Comparison of ENCODE assay signal across 15 mouse cellular contexts in the genomic region with DNA sequence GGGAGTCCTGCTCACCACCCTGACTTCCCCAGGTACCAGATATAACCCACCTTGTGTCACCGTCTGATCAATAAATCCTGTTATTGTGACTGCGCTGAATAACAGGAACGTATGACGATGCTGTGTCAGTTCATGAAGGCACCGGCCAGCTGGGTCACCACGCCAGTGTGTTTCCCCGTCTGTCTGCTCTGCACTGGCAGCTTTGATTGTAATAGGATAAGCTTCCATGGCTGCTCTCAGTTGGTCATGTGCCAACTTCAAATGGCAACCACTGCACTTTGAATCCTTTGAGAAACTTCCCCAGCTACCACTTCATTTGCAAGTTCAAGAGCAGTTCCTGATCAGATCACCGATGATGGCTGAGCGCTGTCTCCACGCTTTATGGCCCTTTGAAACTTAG. TPM values are rescaled to one million over a fixed set of nuclear protein-coding genes. Genes with fewer than 3 reads are reported as not detected.
DNase-seq lines count a peak whose midpoint lies in the region; ATAC-seq and TF ChIP-seq lines count a peak whose summit lies in the region.
"Had no signal": no experiment of that assay in that cellular context is flagged by ENCODE, and none has a peak within 500 bp of the region (broad histone marks: within the 10 kb centered on the region; RNA-seq: fewer than 3 reads in every experiment).

No protein-coding gene starts in this region.

- no peaks in the 10 kb centered on the region; the same call in 1 of the 2 replicates for H3K36me3 ChIP-seq in forebrain, embryonic 12.5 days (replicated peaks)
- H3K36me3 ChIP-seq in forebrain, embryonic 16.5 days (ENCODE audit: control insufficient read depth, insufficient read depth): no peaks in the 10 kb centered on the region
- peaks cover 0 to 4% of the 10 kb centered on the region in 2 experiments for H3K36me3 ChIP-seq in CH12.LX (replicated peaks in 1 of 2; ENCODE audit: control insufficient read depth in 1 of 2, insufficient read depth in 1 of 2, low read length in 1 of 2)
- no peaks in the 10 kb centered on the region for H3K36me3 ChIP-seq in kidney, embryonic 15.5 days
- H3K36me3 ChIP-seq: embryonic facial prominence, embryonic 15.5 days; heart, embryonic 15.5 days had no signal

- peaks cover 24% of the 10 kb centered on the region for H3K4me1 ChIP-seq in forebrain, embryonic 12.5 days
- peaks cover 19% of the 10 kb centered on the region for H3K4me1 ChIP-seq in forebrain, embryonic 16.5 days (replicated peaks; ENCODE audit: control insufficient read depth, insufficient read depth, low read length)
- H3K4me1 ChIP-seq in CH12.LX (ENCODE audit: control insufficient read depth in 1 of 2, insufficient read depth in 2 of 2): peaks cover 11 to 61% of the 10 kb centered on the region in 2 experiments
- peaks cover 34% of the 10 kb centered on the region for H3K4me1 ChIP-seq in kidney, embryonic 15.5 days

- TF ChIP-seq EP300 in CH12.LX (IDR thresholded peaks at IDR 0.05; ENCODE audit: low read length): no peak

- no peak for TF ChIP-seq CTCF in CH12.LX (conservative IDR thresholded peaks at IDR 0.05 in 1 of 2, IDR thresholded peaks at IDR 0.05 in 1 of 2; ENCODE audit: low read depth in 2 of 2, low read length in 2 of 2)

- TF ChIP-seq RAD21 in CH12.LX (IDR thresholded peaks at IDR 0.05; ENCODE audit: low read depth, low read length): no peak

- H3K4me2 ChIP-seq in forebrain, embryonic 12.5 days: no peak overlapping the region
- no peak overlapping the region for H3K4me2 ChIP-seq in forebrain, embryonic 16.5 days (ENCODE audit: low read length)
- peak overlapping the region; percentile 22; the same call in 1 of the 2 replicates for H3K4me2 ChIP-seq in CH12.LX (ENCODE audit: insufficient read depth, low read depth, poor library complexity, severe bottlenecking)
- H3K4me2 ChIP-seq in kidney, embryonic 15.5 days: no peak overlapping the region
- H3K4me2 ChIP-seq: embryonic facial prominence, embryonic 15.5 days; heart, embryonic 15.5 days had no signal

- DNase-seq in left cerebral cortex, postnatal 4 days: peak; percentile 28
- DNase-seq in left cerebral cortex, adult 8-10 months (ENCODE audit: low spot score in 2 of 2): no peak
- DNase-seq in CH12.LX (ENCODE audit: extremely low read depth): peak; percentile 41
- DNase-seq in adrenal gland, adult (ENCODE audit: inconsistent age in 2 of 2, low spot score in 1 of 2): no peak
- DNase-seq: B cell, adult 2 months; cerebellum, postnatal 25 days; forebrain, postnatal 0 days; right cerebral cortex, postnatal 14 days had no signal

- no peaks in the 10 kb centered on the region for H3K9me3 ChIP-seq in forebrain, embryonic 12.5 days
- no peaks in the 10 kb centered on the region for H3K9me3 ChIP-seq in forebrain, embryonic 16.5 days (ENCODE audit: control insufficient read depth, low read length)
- H3K9me3 ChIP-seq in CH12.LX (replicated peaks; ENCODE audit: low read length): no peaks in the 10 kb centered on the region
- no peaks in the 10 kb centered on the region for H3K9me3 ChIP-seq in kidney, embryonic 15.5 days (replicated peaks)
- H3K9me3 ChIP-seq: embryonic facial prominence, embryonic 15.5 days; G1E; heart, embryonic 15.5 days had no signal

- 86% methylated on average over 10 of the region's 10 CpGs for WGBS in forebrain, embryonic 12.5 days
- 58% methylated on average over 10 of the region's 10 CpGs for WGBS in forebrain, embryonic 16.5 days
- 64% methylated on average over 10 of the region's 10 CpGs for WGBS in kidney, embryonic 15.5 days

- no peak overlapping the region for H3K9ac ChIP-seq in forebrain, embryonic 12.5 days
- H3K9ac ChIP-seq in forebrain, embryonic 16.5 days (replicated peaks; ENCODE audit: low read depth, low read length): no peak overlapping the region
- no peak overlapping the region for H3K9ac ChIP-seq in CH12.LX (ENCODE audit: insufficient read depth, low read depth)
- no peak overlapping the region for H3K9ac ChIP-seq in kidney, embryonic 15.5 days
- H3K9ac ChIP-seq: embryonic facial prominence, embryonic 15.5 days; forebrain, postnatal 0 days; heart, embryonic 15.5 days had no signal

- H3K4me3 ChIP-seq in forebrain, embryonic 12.5 days (replicated peaks): no peak overlapping the region
- H3K4me3 ChIP-seq in forebrain, embryonic 16.5 days (replicated peaks; ENCODE audit: low read length): no peak overlapping the region
- H3K4me3 ChIP-seq in CH12.LX (replicated peaks in 1 of 3; ENCODE audit: low read depth in 2 of 3, low read length in 2 of 3, poor library complexity in 1 of 3): peak overlapping the region in 1 of 3 experiments; percentile 29
- no peak overlapping the region for H3K4me3 ChIP-seq in kidney, embryonic 15.5 days (replicated peaks)
- H3K4me3 ChIP-seq: embryonic facial prominence, embryonic 15.5 days; heart, embryonic 15.5 days had no signal

- in situ Hi-C loops in CH12.LX (cut with MboI; ENCODE audit: low pct_ligation_motif_present, low pct_unique_long_range_greater_than_20kb, low sequenced_read_pairs): no loop called here

- dilution Hi-C loops in CH12.LX (cut with MboI; ENCODE audit: extremely low pct_ligation_motif_present, extremely low pct_unique_long_range_greater_than_20kb, low sequenced_read_pairs): no loop called here

- no peaks in the 10 kb centered on the region for H3K27me3 ChIP-seq in forebrain, embryonic 12.5 days
- no peaks in the 10 kb centered on the region for H3K27me3 ChIP-seq in forebrain, embryonic 16.5 days (replicated peaks; ENCODE audit: control insufficient read depth, insufficient read depth, low read length)
- no peaks in the 10 kb centered on the region for H3K27me3 ChIP-seq in CH12.LX (replicated peaks)
- no peaks in the 10 kb centered on the region for H3K27me3 ChIP-seq in kidney, embryonic 15.5 days
- H3K27me3 ChIP-seq: embryonic facial prominence, embryonic 15.5 days; heart, embryonic 15.5 days had no signal

- intact Hi-C loops in left cerebral cortex, postnatal 4 days (cut with DNase I): no loop called here

- 0 out of 2 replicates have a peak overlapping the region, but pooled peaks have one; percentile 13 for H3K27ac ChIP-seq in forebrain, embryonic 12.5 days
- no peak overlapping the region for H3K27ac ChIP-seq in forebrain, embryonic 16.5 days (ENCODE audit: low read length)
- no peak overlapping the region for H3K27ac ChIP-seq in CH12.LX (ENCODE audit: insufficient read depth, low read depth)
- 0 out of 2 replicates have a peak overlapping the region, but pooled peaks have one; percentile 4 for H3K27ac ChIP-seq in kidney, embryonic 15.5 days
- H3K27ac ChIP-seq: embryonic facial prominence, embryonic 15.5 days; heart, embryonic 15.5 days had no signal

- H3K79me2 ChIP-seq in CH12.LX (replicated peaks; ENCODE audit: control insufficient read depth, extremely low read depth, insufficient read depth, poor library complexity, severe bottlenecking): no peaks in the 10 kb centered on the region

- TF ChIP-seq POLR2A in CH12.LX (IDR thresholded peaks at IDR 0.05; ENCODE audit: low read depth, low read length): no peak

- no peak for ATAC-seq in forebrain, embryonic 12.5 days (ENCODE audit: low FRiP score)
- ATAC-seq in forebrain, embryonic 16.5 days: no peak
- ATAC-seq in kidney, embryonic 15.5 days (replicated peaks; ENCODE audit: low FRiP score): no peak
- ATAC-seq in monocyte, adult 5-6 weeks (replicated peaks; ENCODE audit: insufficient number of reproducible peaks, low FRiP score, low TSS enrichment, poor library complexity, severe bottlenecking): no peak
- ATAC-seq: forebrain, postnatal 0 days had no signal

TF ChIP-seq in CH12.LX, 34 proteins besides CTCF, POLR2A, EP300 and RAD21:
- TF ChIP-seq USF1 (IDR thresholded peaks at IDR 0.05; ENCODE audit: low read depth, low read length) (peak; percentile 9; the same call in 1 of the 2 replicates), NELFE (IDR thresholded peaks at IDR 0.05; ENCODE audit: low read depth, low read length) (no peak), ETS1 (conservative IDR thresholded peaks at IDR 0.05; ENCODE audit: low read depth, low read length) (peak; percentile 24; the same call in 1 of the 2 replicates), MAFK (IDR thresholded peaks at IDR 0.05; ENCODE audit: insufficient replicate concordance, low read length) (no peak), ZKSCAN1 (IDR thresholded peaks at IDR 0.05; ENCODE audit: borderline replicate concordance, low read depth, low read length) (no peak), IRF4 (IDR thresholded peaks at IDR 0.05; ENCODE audit: low read depth, low read length) (0 out of 2 replicates have a peak, but pooled peaks have one; percentile 12), PAX5 (IDR thresholded peaks at IDR 0.05; ENCODE audit: low read length) (no peak), BHLHE40 (IDR thresholded peaks at IDR 0.05; ENCODE audit: low read depth, low read length) (peak; percentile 66), MAZ (IDR thresholded peaks at IDR 0.05; ENCODE audit: low read depth, low read length) (no peak)

RNA-seq across cellular contexts. Expression of a gene that starts 45.8 kb away (rescaled TPM):
- polyA plus RNA-seq in forebrain, embryonic 12.5 days (2016; fragmentation: Nextera tagmentation; extraction: Ambion mirVana): 52.2 and 54.7 TPM in 2 replicates
- polyA plus RNA-seq in forebrain, embryonic 16.5 days (2015; fragmentation: Nextera tagmentation; extraction: Ambion mirVana): 52.8 and 57.0 TPM in 2 replicates
- 100 to 1,000 TPM in 1 of 2 experiments, 10 to 100 TPM in 1; 98.6 to 103 TPM for total RNA-seq in left cerebral cortex, postnatal 4 days (2021)
- 10 to 100 TPM; 45.8 to 58.4 (median 53.3) TPM for total RNA-seq in left cerebral cortex, adult 8-10 months (2022)
- total RNA-seq in CH12.LX (2012; rRNA removed) (7.8 and 8.0 TPM in 2 replicates), CH12.LX (2014; rRNA removed) (4.9 and 6.6 TPM in 2 replicates)
- 4.3 and 4.9 TPM in 2 replicates for polyA plus RNA-seq in CH12.LX (2012; ENCODE audit: insufficient read length, low read depth)
- polyA plus RNA-seq in kidney, embryonic 15.5 days (2015; fragmentation: Nextera tagmentation; extraction: Ambion mirVana): 37.5 and 40.4 TPM in 2 replicates
- 13.5 to 21.6 TPM (median 13.8 TPM) in 3 replicates for total RNA-seq in monocyte, adult 5-6 weeks (2017)

Comparison
In these comparisons a context has a peak if more than half of its experiments do, and no peak if none do; other contexts are left out.
1. H3K27ac ChIP-seq: peak in forebrain, embryonic 12.5 days (single experiment) and kidney, embryonic 15.5 days (single experiment); none in forebrain, embryonic 16.5 days (single experiment) and CH12.LX (single experiment).
2. DNase-seq: peak in left cerebral cortex, postnatal 4 days (single experiment) and CH12.LX (single experiment); none in left cerebral cortex, adult 8-10 months (0 of 2) and adrenal gland, adult (0 of 2).